Mouse (Mus musculus): Measurements from ENCODE around the gene Gm17334. TPM values are rescaled to one million over a fixed set of nuclear protein-coding genes. Genes with fewer than 3 reads are reported as not detected.

The Gm17334 gene
- polyA plus RNA-seq, 1 experiment from 2014 or later: not detected

DNA sequence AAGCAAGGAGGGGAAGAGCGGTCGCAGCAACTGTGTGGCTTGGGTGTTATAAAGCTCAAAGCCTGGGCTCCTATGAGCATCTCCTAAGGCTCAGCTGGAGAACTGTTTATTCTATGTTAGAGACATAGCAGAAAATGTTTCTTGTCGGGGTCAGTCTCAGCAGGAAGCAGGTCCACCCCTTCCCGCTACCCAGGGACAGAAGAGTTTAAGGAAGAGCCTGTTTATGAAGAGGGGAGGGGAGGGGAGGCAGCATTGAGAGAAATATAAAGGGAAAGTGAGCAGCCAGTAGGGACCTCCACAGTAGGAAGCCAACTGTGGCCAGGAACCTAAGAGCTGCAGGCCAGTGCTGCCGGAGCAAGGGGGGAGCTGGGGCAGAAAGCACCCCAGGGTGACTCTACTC, 36.4 kb upstream of the Gm17334 start:
- H3K9me3 ChIP-seq: no peaks in the 10 kb centered on the region
- H3K27ac ChIP-seq: no peak overlapping the region
- H3K27me3 ChIP-seq (replicated peaks): no peaks in the 10 kb centered on the region
- no peaks in the 10 kb centered on the region for H3K36me3 ChIP-seq
- ATAC-seq (ENCODE audit: low FRiP score, low read depth): no peak
- H3K9ac ChIP-seq: no peak overlapping the region
- no peaks in the 10 kb centered on the region for H3K4me1 ChIP-seq
- 48% methylated on average over 5 of the region's 5 CpGs for WGBS
- no peak overlapping the region for H3K4me3 ChIP-seq
- H3K4me2 ChIP-seq (replicated peaks): no peak overlapping the region

DNA sequence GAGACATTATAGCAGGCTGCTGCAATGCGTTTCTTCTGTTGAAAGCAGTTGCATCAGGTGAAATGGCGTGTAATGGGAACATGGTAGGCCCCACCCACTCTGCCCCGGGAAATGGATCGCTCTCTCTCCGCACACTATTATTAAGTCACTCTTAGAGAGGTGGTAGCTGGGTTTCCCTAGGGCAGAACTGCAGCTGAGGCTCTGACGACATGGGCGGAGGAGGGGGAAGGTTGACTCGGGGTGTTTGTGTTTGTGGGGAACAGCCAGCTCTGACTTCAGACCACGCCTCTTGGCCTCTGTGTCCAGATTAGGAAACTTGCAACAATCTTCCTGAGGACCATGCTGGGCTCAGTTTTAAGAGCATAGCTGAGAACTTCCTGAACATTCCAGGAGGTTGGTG, 32.8 kb upstream of the Gm17334 start:
- no peak for ATAC-seq (ENCODE audit: low FRiP score, low read depth)
- no peak overlapping the region for H3K27ac ChIP-seq
- H3K36me3 ChIP-seq: no peaks in the 10 kb centered on the region
- no peak overlapping the region for H3K4me2 ChIP-seq (replicated peaks)
- H3K4me3 ChIP-seq: no peak overlapping the region
- H3K9me3 ChIP-seq: no peaks in the 10 kb centered on the region
- H3K4me1 ChIP-seq: no peaks in the 10 kb centered on the region
- no peak overlapping the region for H3K9ac ChIP-seq
- H3K27me3 ChIP-seq (replicated peaks): no peaks in the 10 kb centered on the region
- 72% methylated on average over 9 of the region's 9 CpGs for WGBS

DNA sequence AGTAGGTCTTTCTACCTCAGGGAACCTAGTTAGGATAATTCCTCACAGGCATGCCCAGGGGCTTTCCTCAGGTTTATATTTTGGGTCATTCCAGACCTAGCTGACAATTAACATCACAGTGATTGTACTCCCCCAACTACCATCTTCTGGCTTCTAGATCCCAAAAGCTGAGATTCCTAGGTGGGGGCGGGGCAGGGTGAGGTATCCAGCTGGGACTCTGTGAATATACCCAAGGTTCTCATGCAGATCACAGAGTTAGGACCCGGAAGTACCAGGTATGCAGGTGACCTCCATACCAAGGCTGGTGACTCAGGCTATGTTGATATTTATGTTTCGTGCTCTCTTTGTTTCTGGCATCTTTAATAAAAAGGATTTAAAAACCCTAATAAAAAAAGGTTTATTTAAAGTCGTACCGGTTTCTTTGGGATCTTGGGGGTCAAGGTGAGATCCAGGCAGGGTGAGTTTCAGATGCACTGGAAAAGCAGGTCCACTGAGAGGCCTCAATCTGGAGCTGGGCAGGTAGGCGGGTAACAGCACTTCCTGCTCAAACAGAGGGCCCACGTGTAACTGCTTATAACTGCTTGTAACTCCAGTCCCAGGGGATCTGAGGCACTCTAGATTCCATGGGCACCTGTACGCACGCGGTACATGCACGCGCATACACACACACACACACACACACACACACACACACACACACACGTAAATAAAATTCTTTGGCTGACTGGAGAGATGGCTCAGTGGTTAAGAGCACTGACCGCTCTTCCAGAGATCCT, 31.8 kb upstream of the Gm17334 start:
- Histone ChIP-seq H3K36me3 (no peaks in the 10 kb centered on the region), H3K9ac (no peak overlapping the region), H3K27me3 (replicated peaks) (no peaks in the 10 kb centered on the region), H3K4me2 (replicated peaks) (no peak overlapping the region), H3K27ac (no peak overlapping the region), H3K4me1 (no peaks in the 10 kb centered on the region), H3K9me3 (no peaks in the 10 kb centered on the region), H3K4me3 (no peak overlapping the region)
- no peak for ATAC-seq (ENCODE audit: low FRiP score, low read depth)
- 85% methylated on average over 14 of the region's 14 CpGs for WGBS

DNA sequence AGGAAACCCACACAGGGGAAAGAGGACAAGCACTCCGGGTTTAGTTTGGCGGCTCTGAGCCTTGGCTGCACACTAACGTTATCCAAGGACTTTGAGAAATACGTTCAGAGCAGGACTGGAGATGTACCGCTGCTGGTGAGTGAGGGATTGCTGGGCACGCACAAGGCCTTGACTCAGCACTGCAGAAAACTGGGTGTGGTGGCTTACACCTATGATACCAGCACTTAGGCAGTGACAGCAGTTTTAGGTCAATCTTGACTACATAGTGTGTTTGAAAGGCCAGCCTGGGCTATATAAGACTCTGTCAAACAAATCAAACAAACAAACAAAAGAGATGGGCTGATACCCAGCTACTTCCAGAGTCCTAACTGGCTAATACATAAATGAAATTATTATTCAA, 30.5 kb upstream of the Gm17334 start:
- WGBS: 90% methylated on average over 6 of the region's 6 CpGs
- Histone ChIP-seq H3K36me3 (no peaks in the 10 kb centered on the region), H3K4me2 (replicated peaks) (no peak overlapping the region), H3K27me3 (replicated peaks) (no peaks in the 10 kb centered on the region), H3K27ac (no peak overlapping the region), H3K4me1 (no peaks in the 10 kb centered on the region), H3K9ac (no peak overlapping the region), H3K4me3 (no peak overlapping the region), H3K9me3 (no peaks in the 10 kb centered on the region)
- ATAC-seq (ENCODE audit: low FRiP score, low read depth): no peak

DNA sequence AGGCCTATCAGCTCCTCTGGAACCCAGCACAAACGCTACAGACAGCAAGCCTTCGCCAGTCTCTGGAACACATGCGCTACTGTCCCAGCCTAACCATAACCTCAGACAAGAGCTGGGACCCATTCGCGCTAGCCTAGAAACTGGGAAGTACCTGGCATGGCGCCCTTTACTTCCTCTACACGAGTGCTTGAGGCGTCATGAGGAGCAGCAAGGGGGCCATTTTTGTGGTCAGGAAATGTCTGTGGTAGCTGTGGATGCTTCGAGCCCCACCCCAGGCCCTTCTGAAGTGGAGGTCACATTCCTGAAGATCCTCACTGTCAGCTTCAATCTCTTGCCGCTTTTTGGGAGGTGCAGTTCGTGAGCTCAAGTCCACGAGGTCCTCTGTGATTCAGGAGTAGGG, 30.1 kb upstream of the Gm17334 start:
- Histone ChIP-seq H3K27me3 (replicated peaks) (no peaks in the 10 kb centered on the region), H3K4me2 (replicated peaks) (no peak overlapping the region), H3K36me3 (no peaks in the 10 kb centered on the region), H3K4me3 (no peak overlapping the region), H3K9ac (no peak overlapping the region), H3K4me1 (no peaks in the 10 kb centered on the region), H3K27ac (no peak overlapping the region), H3K9me3 (no peaks in the 10 kb centered on the region)
- ATAC-seq (ENCODE audit: low FRiP score, low read depth): no peak
- WGBS: 91% methylated on average over 12 of the region's 12 CpGs

DNA sequence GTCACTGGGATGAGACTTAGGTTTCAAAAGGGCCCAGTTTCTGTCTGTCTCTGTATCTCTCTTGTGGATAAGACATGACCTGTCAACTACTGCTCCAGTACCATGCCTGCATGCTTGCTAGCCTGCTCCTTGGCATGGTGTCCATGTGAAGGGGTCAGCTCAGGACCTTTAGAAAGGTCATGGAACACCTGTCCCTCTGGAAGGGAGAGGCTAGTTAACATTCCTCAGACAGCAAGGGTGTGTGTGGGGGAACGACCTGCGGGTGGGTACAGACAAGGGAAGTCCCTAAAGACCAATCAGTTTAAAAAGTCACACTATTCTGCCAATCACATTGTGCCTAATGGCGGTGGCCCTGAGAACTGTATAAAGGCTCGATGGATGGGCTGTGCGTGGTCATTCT, 28.0 kb upstream of the Gm17334 start:
- Histone ChIP-seq H3K4me2 (replicated peaks) (no peak overlapping the region), H3K9ac (no peak overlapping the region), H3K27ac (no peak overlapping the region), H3K36me3 (no peaks in the 10 kb centered on the region), H3K27me3 (replicated peaks) (no peaks in the 10 kb centered on the region), H3K4me3 (no peak overlapping the region), H3K4me1 (no peaks in the 10 kb centered on the region; the same call in 1 of the 2 replicates), H3K9me3 (no peaks in the 10 kb centered on the region)
- 89% methylated on average over 5 of the region's 5 CpGs for WGBS
- no peak for ATAC-seq (ENCODE audit: low FRiP score, low read depth)

DNA sequence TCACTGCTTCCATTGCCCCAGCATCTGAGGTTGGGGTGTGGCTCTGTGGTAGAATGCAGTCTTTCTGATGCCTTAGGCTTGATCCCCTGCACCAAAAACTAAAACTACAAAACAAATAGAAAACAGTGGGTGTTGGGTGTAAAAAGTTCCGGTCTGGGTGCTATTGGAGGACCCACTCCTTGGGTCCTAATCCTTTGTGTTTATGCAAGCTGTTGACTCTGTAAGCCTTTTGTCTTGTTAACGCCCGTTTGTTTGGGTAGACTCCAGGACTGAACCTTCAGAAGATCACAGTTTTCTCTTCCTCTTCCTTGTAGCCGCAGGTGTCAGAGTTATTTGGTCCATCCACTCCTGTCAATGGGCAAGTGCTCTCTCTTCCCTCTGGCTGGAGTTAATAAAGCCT, 27.0 kb upstream of the Gm17334 start:
- H3K9me3 ChIP-seq: no peaks in the 10 kb centered on the region
- no peak overlapping the region for H3K9ac ChIP-seq
- no peaks in the 10 kb centered on the region for H3K36me3 ChIP-seq
- H3K4me3 ChIP-seq: no peak overlapping the region
- no peak overlapping the region for H3K27ac ChIP-seq
- no peaks in the 10 kb centered on the region for H3K27me3 ChIP-seq (replicated peaks)
- ATAC-seq (ENCODE audit: low FRiP score, low read depth): no peak
- no peaks in the 10 kb centered on the region; the same call in 1 of the 2 replicates for H3K4me1 ChIP-seq
- H3K4me2 ChIP-seq (replicated peaks): no peak overlapping the region
- WGBS: 52% methylated on average over 4 of the region's 4 CpGs

DNA sequence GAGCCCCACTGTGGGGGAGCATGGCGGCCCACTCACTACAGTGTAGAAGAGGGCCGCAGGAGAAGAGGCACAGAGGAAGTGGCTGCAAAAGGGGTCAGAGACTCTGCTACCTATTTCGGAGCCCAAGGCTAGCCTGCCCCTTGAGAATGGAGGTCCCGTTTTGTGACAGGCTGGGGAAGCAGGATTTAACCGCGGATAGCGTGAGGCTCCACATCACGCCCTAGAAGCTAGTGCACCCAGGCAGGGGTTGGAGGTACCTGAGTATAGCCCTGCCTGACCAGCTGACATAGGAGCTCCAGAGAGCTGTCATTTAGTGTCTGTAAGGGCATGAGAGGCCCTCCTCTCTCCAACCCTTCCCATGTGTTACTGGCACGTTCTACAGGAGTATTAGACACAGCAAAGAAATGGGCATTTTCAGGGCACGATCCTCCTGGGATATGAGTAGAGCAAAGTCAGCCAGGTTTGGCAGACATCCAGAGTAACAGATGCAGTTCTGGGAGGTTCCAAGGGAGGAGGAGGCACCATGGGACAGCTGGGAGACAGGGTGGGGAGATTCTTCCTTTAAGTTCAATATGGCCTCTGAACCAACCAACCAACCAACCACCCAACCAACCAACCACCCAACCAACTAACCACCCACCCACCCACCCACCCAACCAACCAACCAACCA, 25.2 kb upstream of the Gm17334 start:
- Histone ChIP-seq H3K9me3 (no peaks in the 10 kb centered on the region), H3K4me1 (no peaks in the 10 kb centered on the region; the same call in 1 of the 2 replicates), H3K27me3 (replicated peaks) (no peaks in the 10 kb centered on the region), H3K4me3 (no peak overlapping the region), H3K9ac (no peak overlapping the region), H3K4me2 (replicated peaks) (no peak overlapping the region), H3K36me3 (no peaks in the 10 kb centered on the region), H3K27ac (no peak overlapping the region)
- ATAC-seq (ENCODE audit: low FRiP score, low read depth): no peak
- WGBS: 94% methylated on average over 10 of the region's 10 CpGs

DNA sequence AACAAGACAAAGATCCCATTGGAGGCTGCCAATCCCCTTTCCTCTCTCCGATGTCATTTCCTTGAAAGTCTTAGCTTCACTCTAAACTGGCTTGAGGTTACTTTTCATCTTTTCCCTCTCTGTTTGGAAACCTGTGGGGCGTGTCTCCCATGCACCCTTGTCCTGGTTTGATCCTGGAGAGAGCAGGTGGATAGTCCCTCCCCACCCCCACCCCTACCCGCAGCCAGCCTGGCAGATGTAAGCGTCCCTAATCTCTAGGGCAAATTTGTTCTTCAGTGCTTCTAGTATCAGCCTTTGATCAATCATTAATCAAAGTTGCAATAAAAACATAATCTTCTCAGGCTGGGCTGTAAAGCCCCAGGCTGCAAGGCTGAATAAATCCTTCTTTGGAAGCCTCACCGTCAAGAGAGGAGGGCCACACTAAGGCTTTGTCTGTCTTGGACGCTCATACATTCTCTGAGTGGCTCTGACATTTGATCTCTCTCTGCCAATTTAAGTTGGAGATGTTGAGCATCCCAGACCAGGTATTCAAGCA, 24.5 kb upstream of the Gm17334 start:
- Histone ChIP-seq H3K4me1 (no peaks in the 10 kb centered on the region; the same call in 1 of the 2 replicates), H3K27ac (no peak overlapping the region), H3K4me3 (no peak overlapping the region), H3K36me3 (no peaks in the 10 kb centered on the region), H3K27me3 (replicated peaks) (no peaks in the 10 kb centered on the region), H3K4me2 (replicated peaks) (no peak overlapping the region), H3K9me3 (no peaks in the 10 kb centered on the region), H3K9ac (no peak overlapping the region)
- WGBS: 41% methylated on average over 6 of the region's 6 CpGs
- ATAC-seq (ENCODE audit: low FRiP score, low read depth): no peak

DNA sequence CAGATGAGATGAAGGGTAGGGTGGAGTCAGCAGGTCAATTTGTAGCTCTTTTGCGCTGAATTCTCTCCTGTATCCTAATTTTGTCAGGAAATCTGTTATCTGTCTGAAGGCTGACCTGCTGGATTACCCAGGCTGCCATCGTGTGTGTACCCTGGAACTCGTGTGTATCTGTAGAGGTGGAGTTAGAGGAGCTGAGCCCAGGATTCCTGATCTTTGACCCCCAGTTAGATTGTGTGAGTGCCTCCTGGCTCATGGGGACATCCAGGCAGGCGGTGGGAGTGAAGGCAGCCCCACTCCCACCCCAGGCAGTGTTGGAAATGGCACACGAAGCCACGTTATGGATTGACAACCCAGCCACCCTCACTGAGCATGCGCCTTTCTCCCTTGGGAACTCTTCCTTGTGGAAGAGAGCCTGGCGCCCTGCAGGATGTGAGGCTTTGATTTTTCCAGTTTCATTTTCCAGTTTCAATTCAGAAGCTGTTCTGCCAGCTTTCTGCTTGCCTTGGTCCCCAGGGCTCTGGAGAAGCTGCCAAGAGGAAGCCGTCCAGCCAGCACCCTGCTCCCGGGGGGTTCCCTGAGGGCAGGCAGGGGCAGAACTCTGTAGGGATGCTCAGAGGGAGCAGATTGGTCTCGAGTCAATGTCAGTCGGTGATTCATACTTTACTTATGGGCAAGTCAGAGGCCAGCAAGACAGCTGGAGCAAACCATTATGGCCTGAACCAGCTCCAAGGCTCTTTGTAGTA, 23.6 kb upstream of the Gm17334 start:
- Histone ChIP-seq H3K4me2 (replicated peaks) (no peak overlapping the region), H3K9me3 (no peaks in the 10 kb centered on the region), H3K9ac (no peak overlapping the region), H3K27ac (no peak overlapping the region), H3K27me3 (replicated peaks) (no peaks in the 10 kb centered on the region), H3K36me3 (no peaks in the 10 kb centered on the region), H3K4me3 (no peak overlapping the region), H3K4me1 (no peaks in the 10 kb centered on the region; the same call in 1 of the 2 replicates)
- no peak for ATAC-seq (ENCODE audit: low FRiP score, low read depth)
- 69% methylated on average over 12 of the region's 12 CpGs for WGBS

DNA sequence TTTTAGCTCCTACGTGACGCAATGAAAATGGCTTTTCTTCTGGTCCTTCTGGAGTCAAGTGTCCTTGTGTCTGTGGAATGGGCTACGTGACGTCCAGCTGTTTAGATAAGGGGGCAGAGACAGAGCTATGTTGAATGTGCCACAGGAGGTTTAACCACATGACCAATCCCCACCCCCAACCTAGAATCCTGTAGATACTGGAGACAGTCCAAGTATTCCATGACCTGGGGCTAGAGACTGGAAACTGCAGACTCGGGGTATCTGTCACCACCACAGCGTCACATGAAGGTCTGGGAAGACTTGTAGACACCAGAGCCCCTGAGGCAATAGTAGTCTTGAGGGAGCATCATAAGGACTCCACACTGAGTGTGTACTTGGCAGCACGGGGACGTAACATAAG, 22.8 kb upstream of the Gm17334 start:
- Histone ChIP-seq H3K4me1 (no peaks in the 10 kb centered on the region; the same call in 1 of the 2 replicates), H3K27ac (no peak overlapping the region), H3K4me3 (no peak overlapping the region), H3K9ac (no peak overlapping the region), H3K4me2 (replicated peaks) (no peak overlapping the region), H3K27me3 (replicated peaks) (no peaks in the 10 kb centered on the region), H3K9me3 (no peaks in the 10 kb centered on the region), H3K36me3 (no peaks in the 10 kb centered on the region)
- no peak for ATAC-seq (ENCODE audit: low FRiP score, low read depth)
- 81% methylated on average over 8 of the region's 8 CpGs for WGBS

All from neural tube, embryonic 12.5 days (tissue).